Mouse (Mus musculus): ENCODE results near the gene Raver1. TPM values are rescaled to one million over a fixed set of nuclear protein-coding genes. Genes with fewer than 3 reads are reported as not detected.

Raver1 gene
- polyA plus RNA-seq (2014; fragmentation: Illumina TruSeq; extraction: RNeasy Lipid Tissue Mini Kit (QIAGEN cat#74804); ENCODE audit: low replicate concordance), result 10.2 TPM

GRCm38 (mm10) chr9:21091707-21092320 is at the start of gene Raver1, which contains the start of gene Gm38431:
TSS of gene Raver1 (minus strand) at chr9:21092008.
TSS of gene Gm38431 (minus strand) at chr9:21091997.

GRCm38 (mm10) chr9:21131059-21131956 is 39.5 kb upstream of the Raver1 start, which contains the start of gene Tyk2:
TSS of gene Tyk2 (minus strand) at chr9:21131243.

GRCm38 (mm10) chr9:21073044-21073840 is 18.6 kb downstream of the Raver1 start, which contains the start of the genes Gm49373 and Fdx1l:
TSS of gene Gm49373 (minus strand) at chr9:21073096.
TSS of gene Fdx1l (minus strand) at chr9:21073614.

GRCm38 (mm10) chr9:21067006-21067684 is 24.7 kb downstream of the Raver1 start, which contains the start of gene Zglp1:
TSS of gene Zglp1 (minus strand) at chr9:21067093.

GRCm38 (mm10) chr9:21031896-21032351 is 59.9 kb downstream of the Raver1 start, which contains the start of gene Icam5:
TSS of gene Icam5 (plus strand) at chr9:21032073.

GRCm38 (mm10) chr9:21029291-21030054 is 62.3 kb downstream of the Raver1 start, which contains the start of gene Icam4:
TSS of gene Icam4 (plus strand) at chr9:21029373.

Other genes starting within 250 kb of the Raver1 start
- 3.6 TPM for gene A230050P20Rik, start 223.4 kb downstream of the Raver1 start, polyA plus RNA-seq (2014; fragmentation: Illumina TruSeq; extraction: RNeasy Lipid Tissue Mini Kit (QIAGEN cat#74804); ENCODE audit: low replicate concordance)
- not detected for gene Angptl6, start 212.3 kb downstream of the Raver1 start, polyA plus RNA-seq (2014; fragmentation: Illumina TruSeq; extraction: RNeasy Lipid Tissue Mini Kit (QIAGEN cat#74804); ENCODE audit: low replicate concordance)
- gene Ppan, start 203.8 kb downstream of the Raver1 start, polyA plus RNA-seq (2014; fragmentation: Illumina TruSeq; extraction: RNeasy Lipid Tissue Mini Kit (QIAGEN cat#74804); ENCODE audit: low replicate concordance), result 0.48 TPM
- gene Eif3g, start 193.4 kb downstream of the Raver1 start, polyA plus RNA-seq (2014; fragmentation: Illumina TruSeq; extraction: RNeasy Lipid Tissue Mini Kit (QIAGEN cat#74804); ENCODE audit: low replicate concordance), result 8.9 TPM
- 5.3 TPM for gene Dnmt1, start 132.1 kb downstream of the Raver1 start, polyA plus RNA-seq (2014; fragmentation: Illumina TruSeq; extraction: RNeasy Lipid Tissue Mini Kit (QIAGEN cat#74804); ENCODE audit: low replicate concordance)
- gene S1pr2, start 115.2 kb downstream of the Raver1 start, polyA plus RNA-seq (2014; fragmentation: Illumina TruSeq; extraction: RNeasy Lipid Tissue Mini Kit (QIAGEN cat#74804); ENCODE audit: low replicate concordance), result 0.07 TPM
- gene Mrpl4, start 89.3 kb downstream of the Raver1 start, polyA plus RNA-seq (2014; fragmentation: Illumina TruSeq; extraction: RNeasy Lipid Tissue Mini Kit (QIAGEN cat#74804); ENCODE audit: low replicate concordance), result 1.6 TPM
- 2.1 TPM for gene Icam1, start 76.0 kb downstream of the Raver1 start, polyA plus RNA-seq (2014; fragmentation: Illumina TruSeq; extraction: RNeasy Lipid Tissue Mini Kit (QIAGEN cat#74804); ENCODE audit: low replicate concordance)
- gene Icam4, start 62.6 kb downstream of the Raver1 start, polyA plus RNA-seq (2014; fragmentation: Illumina TruSeq; extraction: RNeasy Lipid Tissue Mini Kit (QIAGEN cat#74804); ENCODE audit: low replicate concordance), result not detected
- not detected for gene Icam5, start 59.9 kb downstream of the Raver1 start, polyA plus RNA-seq (2014; fragmentation: Illumina TruSeq; extraction: RNeasy Lipid Tissue Mini Kit (QIAGEN cat#74804); ENCODE audit: low replicate concordance)
- gene Zglp1, start 24.9 kb downstream of the Raver1 start, polyA plus RNA-seq (2014; fragmentation: Illumina TruSeq; extraction: RNeasy Lipid Tissue Mini Kit (QIAGEN cat#74804); ENCODE audit: low replicate concordance), result not detected
- gene Gm49373, start 18.9 kb downstream of the Raver1 start, polyA plus RNA-seq (2014; fragmentation: Illumina TruSeq; extraction: RNeasy Lipid Tissue Mini Kit (QIAGEN cat#74804); ENCODE audit: low replicate concordance), result 0.22 TPM
- not detected for gene Fdx1l, start 18.4 kb downstream of the Raver1 start, polyA plus RNA-seq (2014; fragmentation: Illumina TruSeq; extraction: RNeasy Lipid Tissue Mini Kit (QIAGEN cat#74804); ENCODE audit: low replicate concordance)
- gene Gm38431, start within 50 bp of the Raver1 start, polyA plus RNA-seq (2014; fragmentation: Illumina TruSeq; extraction: RNeasy Lipid Tissue Mini Kit (QIAGEN cat#74804); ENCODE audit: low replicate concordance), result 1.3 TPM
- 2.3 TPM for gene Tyk2, start 39.2 kb upstream of the Raver1 start, polyA plus RNA-seq (2014; fragmentation: Illumina TruSeq; extraction: RNeasy Lipid Tissue Mini Kit (QIAGEN cat#74804); ENCODE audit: low replicate concordance)
- 1.6 TPM for gene Cdc37, start 58.0 kb upstream of the Raver1 start, polyA plus RNA-seq (2014; fragmentation: Illumina TruSeq; extraction: RNeasy Lipid Tissue Mini Kit (QIAGEN cat#74804); ENCODE audit: low replicate concordance)
- gene Pde4a, start 73.7 kb upstream of the Raver1 start, polyA plus RNA-seq (2014; fragmentation: Illumina TruSeq; extraction: RNeasy Lipid Tissue Mini Kit (QIAGEN cat#74804); ENCODE audit: low replicate concordance), result 0.48 TPM
- 5.1 TPM for gene Keap1, start 147.4 kb upstream of the Raver1 start, polyA plus RNA-seq (2014; fragmentation: Illumina TruSeq; extraction: RNeasy Lipid Tissue Mini Kit (QIAGEN cat#74804); ENCODE audit: low replicate concordance)
- not detected for gene S1pr5, start 156.4 kb upstream of the Raver1 start, polyA plus RNA-seq (2014; fragmentation: Illumina TruSeq; extraction: RNeasy Lipid Tissue Mini Kit (QIAGEN cat#74804); ENCODE audit: low replicate concordance)
- gene Atg4d, start 173.3 kb upstream of the Raver1 start, polyA plus RNA-seq (2014; fragmentation: Illumina TruSeq; extraction: RNeasy Lipid Tissue Mini Kit (QIAGEN cat#74804); ENCODE audit: low replicate concordance), result 1.1 TPM
- gene Kri1, start 196.0 kb upstream of the Raver1 start, polyA plus RNA-seq (2014; fragmentation: Illumina TruSeq; extraction: RNeasy Lipid Tissue Mini Kit (QIAGEN cat#74804); ENCODE audit: low replicate concordance), result 0.89 TPM
- gene Cdkn2d, start 199.4 kb upstream of the Raver1 start, polyA plus RNA-seq (2014; fragmentation: Illumina TruSeq; extraction: RNeasy Lipid Tissue Mini Kit (QIAGEN cat#74804); ENCODE audit: low replicate concordance), result 3.7 TPM
- gene Ap1m2, start 220.3 kb upstream of the Raver1 start, polyA plus RNA-seq (2014; fragmentation: Illumina TruSeq; extraction: RNeasy Lipid Tissue Mini Kit (QIAGEN cat#74804); ENCODE audit: low replicate concordance), result 3.9 TPM
- gene Slc44a2, start 228.7 kb upstream of the Raver1 start, polyA plus RNA-seq (2014; fragmentation: Illumina TruSeq; extraction: RNeasy Lipid Tissue Mini Kit (QIAGEN cat#74804); ENCODE audit: low replicate concordance), result 3.9 TPM